Mouse (Mus musculus) myocyte (in vitro differentiated cells): ENCODE measurements around the gene Sec22b. TPM values are rescaled to one million over a fixed set of nuclear protein-coding genes. Genes with fewer than 3 reads are reported as not detected.

ENCODE experiments used
- H3K27me3 ChIP-seq: one replicate; pipeline ENCODE4 v1.6.1; 2011; ENCODE audit not compliant: control insufficient read depth, insufficient read depth, insufficient read length
- H3K36me3 ChIP-seq: one replicate; pipeline ENCODE4 v1.6.1; 2011; ENCODE audit not compliant: control insufficient read depth, insufficient read depth
- H3K4me2 ChIP-seq: one replicate; pipeline ENCODE4 v1.6.1; 2011; ENCODE audit warnings: low read depth, control low read depth
- H3K4me3 ChIP-seq: one replicate; pipeline ENCODE4 v1.5.1; 2011; ENCODE audit warnings: mild to moderate bottlenecking, control low read depth, moderate library complexity
- H3K79me2 ChIP-seq: one replicate; pipeline ENCODE4 v1.6.1; 2011; ENCODE audit not compliant: control insufficient read depth, insufficient read depth
- H3ac ChIP-seq: one replicate; pipeline ENCODE4 v1.6.1; 2011; ENCODE audit not compliant: control insufficient read depth, insufficient read length
- CEBPB ChIP-seq: IDR thresholded peaks from 2 replicates; pipeline ENCODE4 v1.6.1; 2011; ENCODE audit warnings: mild to moderate bottlenecking, moderate library complexity; ENCODE audit not compliant: poor library complexity, insufficient read depth, severe bottlenecking
- E2F4 ChIP-seq: IDR thresholded peaks from one replicate; pipeline ENCODE4 v1.6.1; 2011; ENCODE audit warnings: mild to moderate bottlenecking, control low read depth, moderate library complexity; ENCODE audit not compliant: insufficient read depth
- MAX ChIP-seq: IDR thresholded peaks from one replicate; pipeline ENCODE4 v1.6.1; 2011; ENCODE audit warnings: low read depth, mild to moderate bottlenecking, control low read depth
- MYOD1 ChIP-seq, 3 experiments: IDR thresholded peaks; one replicate each; pipeline ENCODE4 v1.6.1; 2011; ENCODE audit warnings: control low read depth in 2 of 3, low read depth in 2 of 3, mild to moderate bottlenecking in 2 of 3, moderate library complexity in 1 of 3; ENCODE audit not compliant: insufficient read length in 2 of 3, control insufficient read depth in 1 of 3
- MYOG ChIP-seq, 3 experiments: IDR thresholded peaks; one replicate each; pipeline ENCODE4 v1.6.1; 2011; ENCODE audit warnings: control low read depth in 2 of 3, low read depth in 2 of 3, mild to moderate bottlenecking in 2 of 3; ENCODE audit not compliant: insufficient read length in 2 of 3, control insufficient read depth in 1 of 3, insufficient read depth in 1 of 3
- POLR2A ChIP-seq: IDR thresholded peaks from one replicate; pipeline ENCODE4 v1.6.1; 2011; ENCODE audit warnings: low read depth, mild to moderate bottlenecking, control low read depth, moderate library complexity; ENCODE audit not compliant: insufficient read length
- POLR2AphosphoS2 ChIP-seq: IDR thresholded peaks from one replicate; pipeline ENCODE4 v1.6.1; 2011; ENCODE audit warnings: low read depth, control low read depth; ENCODE audit not compliant: insufficient read length
- REST ChIP-seq: IDR thresholded peaks from one replicate; pipeline ENCODE4 v1.6.1; 2011; ENCODE audit warnings: mild to moderate bottlenecking, control low read depth, moderate library complexity; ENCODE audit not compliant: insufficient read depth, insufficient read length
- SRF ChIP-seq: IDR thresholded peaks from one replicate; pipeline ENCODE4 v1.6.1; 2011; ENCODE audit warnings: low read depth; ENCODE audit not compliant: control insufficient read depth, insufficient read length
- TCF12 ChIP-seq: IDR thresholded peaks from one replicate; pipeline ENCODE4 v1.6.1; 2011; ENCODE audit warnings: mild to moderate bottlenecking, control low read depth; ENCODE audit not compliant: poor library complexity, insufficient read depth, severe bottlenecking
- TCF3 ChIP-seq: IDR thresholded peaks from one replicate; pipeline ENCODE4 v1.6.1; 2011; ENCODE audit warnings: low read depth, control low read depth; ENCODE audit not compliant: insufficient read length
- USF1 ChIP-seq: IDR thresholded peaks from one replicate; pipeline ENCODE4 v1.6.1; 2011; ENCODE audit warnings: low read depth, mild to moderate bottlenecking, control low read depth, moderate library complexity
- polyA plus RNA-seq: library from polyadenylated mRNA; unstranded; fragments of >200 nt; fragmentation: generic; extraction: Trizol; gene quantifications from one replicate; pipeline ENCODE4 v1.2.1, GENCODE M21; 2012; ENCODE audit warnings: missing spikeins

The Sec22b gene
- polyA plus RNA-seq, 1 experiment, result 55.6 TPM

DNA sequence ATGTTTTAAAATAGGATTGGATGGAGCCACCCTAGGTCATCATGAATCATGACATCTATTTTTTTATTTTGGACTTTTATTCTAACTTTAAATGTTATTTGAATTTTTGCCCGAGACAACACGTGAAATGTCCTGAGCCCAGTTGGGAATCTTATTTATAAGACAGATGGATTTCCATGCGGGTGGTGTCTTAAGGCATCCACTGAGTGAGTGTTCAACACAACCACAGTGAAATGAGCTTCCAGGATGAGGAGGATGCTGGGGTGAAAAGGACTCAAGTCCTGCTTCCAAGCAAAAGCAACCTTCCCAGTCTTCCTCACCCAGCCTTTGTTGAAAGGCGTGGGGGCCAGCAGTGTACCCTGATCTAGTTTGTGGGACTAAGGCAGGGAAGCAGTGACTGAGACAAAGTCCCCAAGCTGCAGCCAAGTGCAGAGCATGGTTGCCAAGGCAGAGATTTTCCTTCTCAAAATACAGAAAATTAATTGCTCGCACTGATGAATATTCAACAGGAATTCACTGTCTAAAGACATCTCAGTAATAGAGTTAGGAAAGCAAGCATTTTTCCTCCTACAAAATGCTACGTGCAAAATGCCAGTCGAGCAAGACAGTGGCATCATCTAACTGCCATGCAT is 40.1 kb upstream of the Sec22b start:
- Histone ChIP-seq H3K4me3 (no peak overlapping the region), H3ac (no peak overlapping the region), H3K79me2 (peaks cover 42% of the 10 kb centered on the region), H3K27me3 (no peaks in the 10 kb centered on the region), H3K36me3 (no peaks in the 10 kb centered on the region), H3K4me2 (peak overlapping the region; percentile 32)
- no peak for TF ChIP-seq MYOG (IDR thresholded peaks at IDR 0.05; ENCODE audit: control insufficient read depth in 1 of 3, insufficient read depth in 1 of 3, insufficient read length in 2 of 3, low read depth in 2 of 3)

DNA sequence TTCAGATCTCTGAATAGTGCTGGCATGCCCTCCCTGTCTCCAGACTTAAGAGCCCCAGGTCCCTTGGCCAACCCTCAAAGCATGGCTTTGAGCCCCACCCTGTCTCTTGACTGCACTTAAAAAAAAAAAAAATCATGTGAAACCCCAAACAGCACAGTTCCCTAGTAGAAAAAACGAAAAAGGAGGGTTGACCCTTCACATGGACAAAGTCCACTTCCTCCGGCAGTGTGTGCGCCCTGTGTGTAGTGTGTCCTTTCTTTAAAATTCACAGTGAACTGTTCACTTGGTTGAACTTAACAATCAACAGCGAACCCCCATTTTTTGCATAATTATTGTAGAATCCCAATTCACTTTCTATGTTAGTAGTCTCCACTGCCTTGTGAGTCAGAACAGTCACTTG is 34.3 kb upstream of the Sec22b start:
- Histone ChIP-seq H3K79me2 (peaks cover 21% of the 10 kb centered on the region), H3K4me3 (peak overlapping the region; percentile 64), H3K27me3 (no peaks in the 10 kb centered on the region), H3K36me3 (no peaks in the 10 kb centered on the region), H3ac (no peak overlapping the region), H3K4me2 (peak overlapping the region; percentile 93)
- TF ChIP-seq MYOG (IDR thresholded peaks at IDR 0.05; ENCODE audit: control insufficient read depth in 1 of 3, insufficient read depth in 1 of 3, insufficient read length in 2 of 3, low read depth in 2 of 3) (no peak), POLR2AphosphoS2 (no peak), TCF12 (no peak), MAX (no peak), USF1 (no peak), CEBPB (no peak), REST (no peak), SRF (no peak), MYOD1 (IDR thresholded peaks at IDR 0.05; ENCODE audit: control insufficient read depth in 1 of 3, insufficient read length in 2 of 3, low read depth in 2 of 3) (no peak), POLR2A (no peak), TCF3 (no peak), E2F4 (no peak)

DNA sequence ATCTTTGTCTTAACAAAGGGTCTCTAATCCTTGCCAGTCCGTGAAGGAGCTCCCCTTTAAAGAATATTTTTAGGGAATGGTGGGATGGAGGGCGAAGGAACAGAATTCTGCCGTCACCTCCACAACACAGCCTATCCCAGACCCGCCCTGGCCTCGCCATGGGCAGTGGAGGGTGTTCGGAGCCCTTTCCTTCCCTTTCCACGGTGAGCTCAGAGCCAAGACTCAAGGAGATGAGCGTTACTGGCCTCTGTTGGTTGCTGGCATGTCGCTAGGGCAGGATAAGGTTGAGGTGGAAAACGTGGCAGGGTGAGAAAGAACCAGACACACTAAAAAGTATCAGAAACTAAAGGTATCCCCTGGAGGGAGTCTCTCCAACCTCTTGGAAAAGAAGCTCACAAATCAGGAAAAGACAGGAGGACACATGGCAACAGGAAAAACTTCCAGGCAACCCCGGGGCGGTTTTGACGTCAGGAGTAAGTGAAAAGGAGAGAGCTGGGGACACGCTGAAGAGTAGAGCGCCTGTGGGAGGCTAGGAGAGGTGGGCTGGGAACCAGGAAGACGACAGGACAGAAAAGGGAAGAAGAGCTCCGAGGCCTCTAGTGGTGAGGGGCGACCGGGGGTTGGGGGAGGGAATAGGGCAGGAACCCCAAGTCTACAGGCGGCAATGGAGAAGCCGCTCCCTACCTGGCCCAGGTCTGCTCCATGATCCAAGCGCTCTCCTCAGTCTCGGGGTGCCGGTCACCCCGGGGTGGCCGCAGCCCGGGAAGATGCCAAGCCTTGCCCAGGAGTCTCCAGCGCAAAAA is 33.6 kb upstream of the Sec22b start:
- H3K4me3 ChIP-seq, result peak overlapping the region; percentile 64
- no peaks in the 10 kb centered on the region for H3K27me3 ChIP-seq
- H3ac ChIP-seq, result peak overlapping the region; percentile 12
- H3K79me2 ChIP-seq, result peaks cover 14% of the 10 kb centered on the region
- H3K4me2 ChIP-seq, result peak overlapping the region; percentile 93
- H3K36me3 ChIP-seq, result no peaks in the 10 kb centered on the region
- TF ChIP-seq TCF3 (no peak), POLR2AphosphoS2 (no peak), CEBPB (no peak), POLR2A (no peak), E2F4 (no peak), MAX (no peak), REST (no peak), TCF12 (no peak), USF1 (no peak), SRF (no peak), MYOD1 (IDR thresholded peaks at IDR 0.05; ENCODE audit: control insufficient read depth in 1 of 3, insufficient read length in 2 of 3, low read depth in 2 of 3) (no peak), MYOG (IDR thresholded peaks at IDR 0.05; ENCODE audit: control insufficient read depth in 1 of 3, insufficient read depth in 1 of 3, insufficient read length in 2 of 3, low read depth in 2 of 3) (no peak)

DNA sequence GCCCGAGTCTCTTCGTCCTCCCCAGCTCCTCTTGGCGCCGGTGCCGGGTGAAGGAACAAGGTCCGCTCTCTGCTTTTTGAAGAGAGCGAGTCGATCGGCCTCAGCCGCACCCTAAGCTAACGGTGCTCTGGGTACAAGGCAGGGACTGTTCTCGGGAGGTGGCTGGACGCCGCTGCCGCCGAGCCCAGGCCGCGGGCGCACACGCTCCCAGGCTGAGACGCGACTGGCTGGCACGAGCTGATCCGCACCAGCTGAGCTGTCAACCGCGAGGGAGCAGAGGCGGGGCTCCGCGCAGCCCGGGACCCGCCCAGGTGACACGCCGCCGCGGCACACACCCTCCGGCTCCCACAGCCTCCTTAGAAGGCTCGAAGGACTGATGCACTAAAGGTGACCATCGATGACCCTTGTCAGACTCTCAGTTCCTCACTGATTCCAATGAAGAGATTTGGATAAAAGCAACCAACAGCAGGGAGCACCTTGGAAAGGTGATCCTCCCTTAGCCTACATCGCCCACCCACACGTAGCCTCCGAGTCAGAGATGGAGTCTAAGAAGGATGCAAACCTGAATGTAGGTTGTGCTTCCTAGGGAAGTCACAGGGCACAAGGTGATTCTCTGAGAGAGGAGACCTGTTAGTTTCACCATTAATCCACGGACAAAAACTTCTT is 32.8 kb upstream of the Sec22b start:
- peaks cover 14% of the 10 kb centered on the region for H3K79me2 ChIP-seq
- H3K4me2 ChIP-seq, result peak overlapping the region; percentile 93
- peak overlapping the region; percentile 12 for H3ac ChIP-seq
- peak overlapping the region; percentile 64 for H3K4me3 ChIP-seq
- no peaks in the 10 kb centered on the region for H3K36me3 ChIP-seq
- TF ChIP-seq REST (no peak), MYOD1 (IDR thresholded peaks at IDR 0.05; ENCODE audit: control insufficient read depth in 1 of 3, insufficient read length in 2 of 3, low read depth in 2 of 3) (peak in 2 of 3 experiments; percentile 52 to 92), TCF3 (peak; percentile 48), SRF (no peak), CEBPB (no peak), POLR2A (peak; percentile 97), MYOG (IDR thresholded peaks at IDR 0.05; ENCODE audit: control insufficient read depth in 1 of 3, insufficient read depth in 1 of 3, insufficient read length in 2 of 3, low read depth in 2 of 3) (peak in 2 of 3 experiments; percentile 82 to 95), POLR2AphosphoS2 (peak; percentile 96)
- no peaks in the 10 kb centered on the region for H3K27me3 ChIP-seq
